Mouse (Mus musculus) ES-E14 (cell line): ENCODE measurements at regions not wholly inside any gene's neighbourhood (a gene's known extent, or its start where the extent isn't known, plus 50 kb on each side); places are given as distances from the start of the nearest gene placed in this dataset.

Source experiments
- DNase-seq: peaks from one replicate; pipeline ENCODE4 v3.0.0-alpha.2; 2013; ENCODE audit warnings: low read depth, low spot score
- H3K27ac ChIP-seq: 2 replicates; pipeline ENCODE4 v1.5.1; 2012; ENCODE audit warnings: low read depth, mild to moderate bottlenecking, low read length, moderate library complexity, mixed read lengths; ENCODE audit not compliant: poor library complexity, insufficient read depth, severe bottlenecking
- H3K36me3 ChIP-seq: 2 replicates; pipeline ENCODE4 v1.6.1; 2012; ENCODE audit warnings: mild to moderate bottlenecking, low read length, moderate library complexity, mixed read lengths; ENCODE audit not compliant: control insufficient read depth, poor library complexity, insufficient read depth, severe bottlenecking
- H3K4me1 ChIP-seq, 2 experiments: fragments of 150-350 bp in 1 of 2; sonication (generic) in 1 of 2; 2 replicates each; pipeline ENCODE4 v1.6.1; 2012; ENCODE audit warnings: low read length in 2 of 2, mild to moderate bottlenecking in 1 of 2, mixed read lengths in 1 of 2; ENCODE audit not compliant: control insufficient read depth in 2 of 2, insufficient read depth in 2 of 2, poor library complexity in 1 of 2
- H3K4me3 ChIP-seq, 2 experiments: fragments of 150-350 bp in 1 of 2; sonication (generic) in 1 of 2; 2 replicates each; pipeline ENCODE4 v1.5.1; 2012; ENCODE audit warnings: low read length in 2 of 2, low read depth in 1 of 2, mild to moderate bottlenecking in 1 of 2, mixed read lengths in 1 of 2; ENCODE audit not compliant: insufficient read depth in 1 of 2, poor library complexity in 1 of 2, severe bottlenecking in 1 of 2
- H3K9ac ChIP-seq: 2 replicates; pipeline ENCODE4 v1.6.1; 2012; ENCODE audit warnings: low read depth, mild to moderate bottlenecking, low read length, mixed read lengths; ENCODE audit not compliant: poor library complexity, insufficient read depth, severe bottlenecking
- H3K9me3 ChIP-seq: fragments of 150-350 bp; sonication (generic); 2 replicates; pipeline ENCODE4 v1.6.1; 2012; ENCODE audit warnings: low read depth, mild to moderate bottlenecking, low read length; ENCODE audit not compliant: control insufficient read depth, insufficient read depth
- CHD2 ChIP-seq: IDR thresholded peaks from 2 replicates; pipeline ENCODE4 v1.6.1; 2014; ENCODE audit warnings: mild to moderate bottlenecking, low read depth, low read length, inconsistent platforms
- HCFC1 ChIP-seq: IDR thresholded peaks from 2 replicates; pipeline ENCODE4 v1.6.1; 2012; ENCODE audit warnings: low read length, inconsistent platforms, borderline replicate concordance; ENCODE audit not compliant: insufficient read depth
- MAFK ChIP-seq: IDR thresholded peaks from 2 replicates; pipeline ENCODE4 v1.6.1; 2014; ENCODE audit warnings: mild to moderate bottlenecking, low read depth, low read length, inconsistent platforms; ENCODE audit not compliant: insufficient read depth
- ZC3H11A ChIP-seq: IDR thresholded peaks from 2 replicates; pipeline ENCODE4 v1.6.1; 2012; ENCODE audit warnings: low read depth, mild to moderate bottlenecking, inconsistent platforms, low read length, borderline replicate concordance
- ZNF384 ChIP-seq: IDR thresholded peaks from 2 replicates; pipeline ENCODE4 v1.6.1; 2012; ENCODE audit warnings: low read depth, low read length, inconsistent platforms
- in situ Hi-C, 2 experiments: fragments of 600-800 bp; cut with MboI; formaldehyde crosslinking; loops; one replicate each; pipeline ENCODE4 v1.15.1; 2025; ENCODE audit warnings: low sequenced_read_pairs in 2 of 2, inconsistent platforms in 1 of 2; ENCODE audit not compliant: unreplicated experiment in 2 of 2

DNA sequence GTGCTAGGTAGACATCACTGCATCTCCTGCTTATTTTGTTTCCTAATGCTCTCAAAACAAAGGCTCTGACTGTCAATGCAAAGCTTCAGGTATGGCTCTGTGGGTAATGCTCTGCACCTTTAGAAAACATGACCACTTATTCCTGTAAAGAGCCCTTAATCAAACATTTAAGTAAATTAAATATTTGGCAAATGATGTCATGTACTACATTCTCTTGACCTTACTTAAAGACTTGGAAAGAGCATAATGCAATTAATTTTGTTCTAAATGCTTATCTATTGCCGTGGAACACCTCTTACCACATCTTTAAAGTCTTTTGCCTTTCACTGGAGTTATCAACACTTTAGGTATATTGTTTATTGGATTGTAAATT, 70.1 kb upstream of the Palmd start:
- Histone ChIP-seq H3K36me3 (no peaks in the 10 kb centered on the region), H3K4me3 (no peak overlapping the region), H3K9ac (no peak overlapping the region), H3K4me1 (no peaks in the 10 kb centered on the region), H3K27ac (no peak overlapping the region), H3K9me3 (no peaks in the 10 kb centered on the region)
- DNase-seq = no peak
- in situ Hi-C loops = no loop called here
- TF ChIP-seq CHD2 = no peak
- no peak for TF ChIP-seq MAFK
- TF ChIP-seq ZNF384 = no peak
- no peak for TF ChIP-seq ZC3H11A
- TF ChIP-seq HCFC1 = no peak

- in situ Hi-C loops = no loop called here
- H3K4me3 ChIP-seq = no peak overlapping the region
Observed at GRCm38 (mm10) chr3:117038280-117038927, 69.6 kb upstream of the Palmd start.

More at GRCm38 (mm10) chr3:117038280-117038927, 69.6 kb upstream of the Palmd start:
- Histone ChIP-seq H3K9ac (no peak overlapping the region), H3K36me3 (no peaks in the 10 kb centered on the region), H3K9me3 (no peaks in the 10 kb centered on the region), H3K4me1 (no peaks in the 10 kb centered on the region), H3K27ac (no peak overlapping the region)
- DNase-seq = no peak
- TF ChIP-seq ZNF384 = no peak
- no peak for TF ChIP-seq HCFC1
- no peak for TF ChIP-seq CHD2
- TF ChIP-seq MAFK = no peak
- TF ChIP-seq ZC3H11A = no peak
